Mouse (Mus musculus): ENCODE data around the gene Commd4. TPM values are rescaled to one million over a fixed set of nuclear protein-coding genes. Genes with fewer than 3 reads are reported as not detected.

The Commd4 gene
- polyA plus RNA-seq, 1 experiment from 2014 or later: 191 TPM

- no peak overlapping the region for H3K4me3 ChIP-seq (ENCODE audit: low read depth, low read length)
- no peaks in the 10 kb centered on the region for H3K4me1 ChIP-seq (ENCODE audit: control insufficient read depth, insufficient read depth, low read length)
- DNase-seq (ENCODE audit: low spot score) (no peak), ATAC-seq (no peak)
- H3K27me3 ChIP-seq (replicated peaks; ENCODE audit: control insufficient read depth, insufficient read depth, low read length): no peaks in the 10 kb centered on the region
- H3K27ac ChIP-seq (ENCODE audit: low read depth, low read length): no peak overlapping the region
- no peaks in the 10 kb centered on the region for H3K9me3 ChIP-seq (replicated peaks; ENCODE audit: control insufficient read depth, low read length)
- peaks cover 75% of the 10 kb centered on the region for H3K36me3 ChIP-seq (ENCODE audit: control insufficient read depth, insufficient read depth, low read length)
- H3K4me2 ChIP-seq (ENCODE audit: low read length): no peak overlapping the region
- no peak overlapping the region for H3K9ac ChIP-seq (ENCODE audit: low read length)
- WGBS: 91% methylated on average over 9 of the region's 9 CpGs
Measured at GRCm38 (mm10) chr9:57137777-57138176, 20.4 kb downstream of the Commd4 start.

- H3K9ac ChIP-seq (ENCODE audit: low read length): no peak overlapping the region
- H3K4me2 ChIP-seq (ENCODE audit: low read length): no peak overlapping the region
- no peak overlapping the region for H3K27ac ChIP-seq (ENCODE audit: low read depth, low read length)
- no peaks in the 10 kb centered on the region for H3K27me3 ChIP-seq (replicated peaks; ENCODE audit: control insufficient read depth, insufficient read depth, low read length)
- H3K9me3 ChIP-seq (replicated peaks; ENCODE audit: control insufficient read depth, low read length): no peaks in the 10 kb centered on the region
- H3K4me3 ChIP-seq (ENCODE audit: low read depth, low read length): no peak overlapping the region
- H3K4me1 ChIP-seq (ENCODE audit: control insufficient read depth, insufficient read depth, low read length): no peaks in the 10 kb centered on the region
- ATAC-seq: no peak
- 88% methylated on average over 6 of the region's 6 CpGs for WGBS
- H3K36me3 ChIP-seq (ENCODE audit: control insufficient read depth, insufficient read depth, low read length): peaks cover 73% of the 10 kb centered on the region
- DNase-seq (ENCODE audit: low spot score): no peak
Measured at GRCm38 (mm10) chr9:57137246-57137645, 20.9 kb downstream of the Commd4 start.

DNA sequence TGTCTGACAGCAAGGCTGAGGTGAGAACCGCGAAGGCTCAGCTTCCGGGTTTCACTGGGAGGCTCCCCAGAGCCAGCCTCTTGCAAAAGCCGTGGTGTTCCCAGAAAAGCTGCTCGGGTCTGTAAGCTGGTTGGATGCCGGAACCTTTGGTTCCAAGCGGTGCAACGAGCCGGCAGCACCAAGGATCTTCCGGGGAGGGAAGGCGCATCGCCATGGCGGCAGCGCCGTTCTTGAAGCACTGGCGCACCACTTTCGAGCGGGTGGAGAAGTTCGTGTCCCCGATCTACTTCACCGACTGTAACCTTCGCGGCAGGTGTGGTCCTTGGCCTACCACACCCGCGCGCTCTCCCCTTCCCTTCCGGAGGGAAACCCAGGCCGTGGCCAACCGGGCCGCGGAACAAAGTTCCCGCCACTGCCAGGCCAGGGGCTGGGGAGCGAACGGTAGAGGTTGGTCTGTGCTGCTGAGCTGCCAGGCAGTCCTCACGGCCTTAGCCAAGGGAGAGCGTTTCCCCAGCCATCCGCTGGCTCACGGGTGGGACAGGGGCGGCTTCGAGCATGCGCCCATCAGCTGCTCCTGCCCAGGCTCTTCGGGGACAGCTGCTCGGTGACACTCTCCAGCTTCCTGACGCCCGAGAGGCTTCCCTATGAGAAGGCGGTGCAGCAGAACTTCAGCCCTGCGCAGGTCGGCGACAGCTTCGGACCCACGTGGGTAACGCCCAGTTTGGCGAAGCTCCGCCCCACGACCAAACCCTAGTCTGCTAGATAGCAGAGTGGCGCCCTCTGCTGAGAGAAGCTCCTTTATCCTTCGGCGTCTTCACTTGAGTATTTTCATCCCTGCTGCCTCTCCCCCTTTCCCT lies 27.3 kb downstream of the Commd4 start, which contains the start of gene Man2c1:
Man2c1 (plus strand) TSS at position 114 of the 857 bp plus-strand sequence.
- H3K4me1 ChIP-seq (ENCODE audit: control insufficient read depth, insufficient read depth, low read length): no peaks in the 10 kb centered on the region
- no peaks in the 10 kb centered on the region for H3K9me3 ChIP-seq (replicated peaks; ENCODE audit: control insufficient read depth, low read length)
- ATAC-seq: peak; percentile 93
- under 1% methylated on average over 58 of the region's 58 CpGs for WGBS
- no peaks in the 10 kb centered on the region for H3K27me3 ChIP-seq (replicated peaks; ENCODE audit: control insufficient read depth, insufficient read depth, low read length)
- H3K4me3 ChIP-seq (ENCODE audit: low read depth, low read length): peak within 1 kb of the TSS; percentile 79
- H3K9ac ChIP-seq (ENCODE audit: low read length): peak within 1 kb of the TSS; percentile 73
- DNase-seq (ENCODE audit: low spot score): peak; percentile 96
- peak within 1 kb of the TSS; percentile 93 for H3K27ac ChIP-seq (ENCODE audit: low read depth, low read length)
- peaks cover 43% of the 10 kb centered on the region for H3K36me3 ChIP-seq (ENCODE audit: control insufficient read depth, insufficient read depth, low read length)
- H3K4me2 ChIP-seq (ENCODE audit: low read length): peak within 1 kb of the TSS; percentile 90

DNA sequence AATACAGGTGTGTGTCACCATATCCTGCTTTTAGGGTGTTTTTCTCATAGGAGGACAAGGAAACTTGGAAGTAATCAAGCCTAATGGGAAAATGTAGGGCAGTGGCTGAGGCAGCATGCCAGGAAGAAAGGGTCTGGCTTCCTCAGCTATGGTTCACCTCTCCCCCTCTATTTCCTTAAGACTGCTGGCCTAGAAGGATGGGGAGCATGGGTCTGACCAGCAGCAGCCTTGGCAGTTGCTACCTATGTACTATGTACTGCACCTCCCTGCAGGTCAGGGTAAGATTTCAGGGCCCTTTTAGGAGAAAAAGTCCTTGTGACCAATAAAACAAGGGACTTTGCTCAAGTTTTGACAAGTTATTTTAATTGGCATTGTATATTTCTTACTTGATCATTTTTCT lies 28.5 kb downstream of the Commd4 start:
- H3K4me2 ChIP-seq (ENCODE audit: low read length): peak overlapping the region; percentile 90
- H3K4me1 ChIP-seq (ENCODE audit: control insufficient read depth, insufficient read depth, low read length): no peaks in the 10 kb centered on the region
- H3K27ac ChIP-seq (ENCODE audit: low read depth, low read length): no peak overlapping the region
- no peaks in the 10 kb centered on the region for H3K27me3 ChIP-seq (replicated peaks; ENCODE audit: control insufficient read depth, insufficient read depth, low read length)
- H3K36me3 ChIP-seq (ENCODE audit: control insufficient read depth, insufficient read depth, low read length): peaks cover 45% of the 10 kb centered on the region
- H3K9ac ChIP-seq (ENCODE audit: low read length): no peak overlapping the region
- H3K4me3 ChIP-seq (ENCODE audit: low read depth, low read length): no peak overlapping the region
- no peaks in the 10 kb centered on the region for H3K9me3 ChIP-seq (replicated peaks; ENCODE audit: control insufficient read depth, low read length)
- DNase-seq (ENCODE audit: low spot score): no peak
- no peak for ATAC-seq

- no peak for DNase-seq (ENCODE audit: low spot score)
- H3K9ac ChIP-seq (ENCODE audit: low read length): no peak overlapping the region
- ATAC-seq: no peak
- H3K9me3 ChIP-seq (replicated peaks; ENCODE audit: control insufficient read depth, low read length): no peaks in the 10 kb centered on the region
- H3K27ac ChIP-seq (ENCODE audit: low read depth, low read length): no peak overlapping the region
- no peak overlapping the region for H3K4me2 ChIP-seq (ENCODE audit: low read length)
- H3K4me1 ChIP-seq (ENCODE audit: control insufficient read depth, insufficient read depth, low read length): no peaks in the 10 kb centered on the region
- no peaks in the 10 kb centered on the region for H3K27me3 ChIP-seq (replicated peaks; ENCODE audit: control insufficient read depth, insufficient read depth, low read length)
- no peak overlapping the region for H3K4me3 ChIP-seq (ENCODE audit: low read depth, low read length)
- peaks cover 86% of the 10 kb centered on the region for H3K36me3 ChIP-seq (ENCODE audit: control insufficient read depth, insufficient read depth, low read length)
- WGBS: 82% methylated on average over 13 of the region's 13 CpGs
Measured at GRCm38 (mm10) chr9:57117261-57117755, 40.8 kb downstream of the Commd4 start.

Other genes with a start within 250 kb of the Commd4 start
- 1.7 and 1.9 TPM in 2 replicates for gene Snx33, start 230.0 kb downstream of the Commd4 start, polyA plus RNA-seq (2014; fragmentation: Nextera tagmentation; extraction: Ambion mirVana)
- 91.1 and 100 TPM in 2 replicates for gene Imp3, start 220.9 kb downstream of the Commd4 start, polyA plus RNA-seq (2014; fragmentation: Nextera tagmentation; extraction: Ambion mirVana)
- 27.4 and 29.1 TPM in 2 replicates for gene Snupn, start 207.5 kb downstream of the Commd4 start, polyA plus RNA-seq (2014; fragmentation: Nextera tagmentation; extraction: Ambion mirVana)
- gene Ptpn9, start 163.4 kb downstream of the Commd4 start, polyA plus RNA-seq (2014; fragmentation: Nextera tagmentation; extraction: Ambion mirVana): 27.3 and 28.2 TPM in 2 replicates
- 28.5 and 34.2 TPM in 2 replicates for gene Sin3a, start 86.3 kb downstream of the Commd4 start, polyA plus RNA-seq (2014; fragmentation: Nextera tagmentation; extraction: Ambion mirVana)
- 24.4 and 34.3 TPM in 2 replicates for gene Man2c1, start 27.6 kb downstream of the Commd4 start, polyA plus RNA-seq (2014; fragmentation: Nextera tagmentation; extraction: Ambion mirVana)
- gene Neil1, start 10.0 kb downstream of the Commd4 start, polyA plus RNA-seq (2014; fragmentation: Nextera tagmentation; extraction: Ambion mirVana): 5.5 and 7.0 TPM in 2 replicates
- gene Trcg1, start 78.2 kb upstream of the Commd4 start, polyA plus RNA-seq (2014; fragmentation: Nextera tagmentation; extraction: Ambion mirVana): not detected in 2 replicates
- gene 1700017B05Rik, start 104.3 kb upstream of the Commd4 start, polyA plus RNA-seq (2014; fragmentation: Nextera tagmentation; extraction: Ambion mirVana): 3.9 and 5.2 TPM in 2 replicates

Data from forebrain, embryonic 14.5 days (tissue).